Mouse (Mus musculus) left cerebral cortex, adult 8-10 months (tissue): Measurements from ENCODE around the gene Fam20c. TPM values are rescaled to one million over a fixed set of nuclear protein-coding genes. Genes with fewer than 3 reads are reported as not detected.
A peak's percentile ranks its signal among the peaks of the same experiment; 100 is the strongest.

Experiments
- DNase-seq, 2 experiments: peaks; one replicate each; pipeline ENCODE4 v3.0.0; 2022; ENCODE audit warnings: low spot score in 2 of 2
- total RNA-seq, 4 experiments: library from RNA; stranded (reverse); gene quantifications; 2 replicates each; pipeline ENCODE4 v1.2.4; 2022

The Fam20c gene
- total RNA-seq, 4 experiments from 2014 or later = 42.6 to 50.0 (median 47.2) TPM

DNA sequence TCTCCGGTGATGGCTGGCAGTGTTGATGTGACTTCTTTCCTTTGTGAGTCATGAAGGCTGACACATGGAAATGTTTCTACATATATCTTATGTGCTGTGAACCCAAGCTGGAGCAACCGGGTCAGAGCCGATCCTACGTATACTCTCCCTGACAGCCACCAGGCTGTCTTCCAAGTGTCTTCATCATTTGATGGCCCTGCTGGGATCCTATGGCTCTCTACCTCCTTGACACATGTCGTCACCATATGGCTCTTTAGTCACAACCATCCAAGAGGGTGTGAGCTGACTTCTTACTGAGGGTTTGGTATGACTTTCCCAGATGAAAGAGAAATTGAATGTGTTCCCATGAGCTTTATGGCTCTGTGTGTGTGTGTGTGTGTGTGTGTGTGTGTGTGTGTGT lies 50.0 kb downstream of the Fam20c start:
- DNase-seq = no peak

DNA sequence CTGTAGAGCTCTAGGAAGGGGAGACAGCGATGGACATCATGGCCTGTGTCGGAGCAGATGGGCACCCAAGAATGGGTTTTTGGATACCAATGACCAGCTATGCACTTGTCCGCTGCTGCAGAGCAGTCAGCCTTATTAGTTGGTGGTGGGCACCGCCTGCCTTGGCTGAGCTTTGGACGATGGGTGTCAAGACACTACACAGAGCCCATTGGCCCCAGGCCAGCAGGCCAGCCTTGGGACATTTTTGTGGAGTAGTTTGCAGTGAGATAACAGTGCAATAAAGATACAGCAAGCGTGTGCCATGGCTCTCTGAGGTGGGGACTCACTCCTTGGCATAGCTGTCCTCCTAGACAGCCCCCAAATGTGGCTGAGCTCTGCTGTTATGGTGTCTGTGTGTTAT lies 55.5 kb downstream of the Fam20c start:
- DNase-seq = no peak

DNA sequence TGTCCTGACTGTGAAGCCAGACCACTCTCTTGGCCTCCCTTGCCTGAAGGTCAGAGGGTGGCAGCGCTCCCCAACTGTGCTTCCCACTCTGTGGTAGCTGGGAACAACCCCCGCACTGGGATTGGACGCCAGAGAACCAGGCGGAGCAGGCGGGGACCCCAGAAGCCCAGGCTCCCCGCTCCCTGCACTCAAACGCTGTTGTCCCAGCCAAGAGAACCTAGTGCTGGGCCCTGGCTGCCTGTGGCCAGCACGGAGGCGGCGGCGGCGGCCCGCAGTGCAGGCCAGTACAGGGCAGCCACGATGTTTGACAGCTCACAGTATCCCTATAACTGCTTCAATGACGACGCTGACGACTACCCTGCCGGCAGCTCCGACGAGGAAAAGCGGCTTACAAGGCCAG lies 65.5 kb downstream of the Fam20c start, which contains the start of gene Gm5294:
Gene Gm5294 (plus strand): TSS at position 301 of the 400 bp plus-strand sequence.
- DNase-seq = no peak

- no peak for DNase-seq
Measured at GRCm38 (mm10) chr5:138820717-138821332, 66.5 kb downstream of the Fam20c start.

DNA sequence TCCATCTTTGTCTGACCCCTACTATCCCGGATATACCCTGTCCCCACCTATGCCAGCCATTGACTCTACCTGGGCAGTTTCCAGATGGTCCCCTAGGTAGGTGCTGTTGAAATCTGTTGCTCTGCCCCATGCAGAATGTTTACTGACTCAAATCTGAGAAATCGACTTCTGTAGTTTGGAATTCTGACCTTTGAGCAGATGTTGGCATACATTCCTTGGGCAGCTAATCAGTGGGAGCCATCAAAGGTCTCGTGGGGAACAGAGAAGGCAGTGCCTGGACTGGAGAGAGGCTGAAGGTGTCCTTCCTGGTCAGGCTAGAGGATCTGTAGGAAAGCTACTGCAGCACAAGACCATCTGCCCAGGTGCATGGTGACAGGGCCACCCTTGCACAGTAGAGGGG lies 70.8 kb downstream of the Fam20c start:
- DNase-seq = no peak

- no peak for DNase-seq
Measured at GRCm38 (mm10) chr5:138833406-138833805, 79.1 kb downstream of the Fam20c start.

DNA sequence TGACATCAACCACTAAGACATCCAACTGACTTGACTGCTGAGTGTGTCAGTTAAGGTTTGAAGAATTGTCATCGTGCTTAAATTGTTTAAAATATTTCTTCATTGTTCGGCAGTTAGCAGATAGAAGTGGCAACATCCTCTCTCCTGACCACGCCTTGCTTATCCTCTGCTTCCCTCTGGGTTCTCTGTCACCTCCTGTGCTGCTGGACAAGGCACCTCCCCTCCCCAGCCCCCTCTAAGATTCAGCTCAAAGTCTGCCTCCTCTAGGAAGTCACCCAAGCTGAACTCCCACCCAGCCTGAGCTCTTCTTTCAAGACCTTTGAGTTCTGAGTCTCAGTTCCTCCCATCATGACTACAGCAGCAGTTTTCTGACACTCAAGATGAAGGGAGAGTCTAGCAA lies 80.6 kb downstream of the Fam20c start:
- no peak for DNase-seq

DNA sequence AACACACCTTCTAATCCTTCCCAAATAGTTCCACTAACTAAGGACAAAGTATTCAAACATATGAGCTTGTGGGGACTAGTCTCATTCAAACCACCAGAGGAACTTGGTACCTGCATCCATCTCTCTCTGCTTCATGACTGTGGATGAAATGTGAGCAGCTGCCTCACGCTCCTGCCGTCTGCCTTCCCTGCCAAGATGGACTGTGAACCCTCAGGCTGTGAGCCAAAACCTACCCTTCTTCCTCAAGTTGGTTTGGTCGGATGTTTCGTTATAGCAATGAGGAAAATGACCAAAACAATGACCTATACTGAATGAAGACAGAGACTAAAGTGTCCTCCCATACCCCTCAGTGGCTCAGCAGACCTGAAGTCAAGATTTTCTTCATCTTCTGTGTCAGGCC lies 86.7 kb downstream of the Fam20c start:
- no peak for DNase-seq

DNA sequence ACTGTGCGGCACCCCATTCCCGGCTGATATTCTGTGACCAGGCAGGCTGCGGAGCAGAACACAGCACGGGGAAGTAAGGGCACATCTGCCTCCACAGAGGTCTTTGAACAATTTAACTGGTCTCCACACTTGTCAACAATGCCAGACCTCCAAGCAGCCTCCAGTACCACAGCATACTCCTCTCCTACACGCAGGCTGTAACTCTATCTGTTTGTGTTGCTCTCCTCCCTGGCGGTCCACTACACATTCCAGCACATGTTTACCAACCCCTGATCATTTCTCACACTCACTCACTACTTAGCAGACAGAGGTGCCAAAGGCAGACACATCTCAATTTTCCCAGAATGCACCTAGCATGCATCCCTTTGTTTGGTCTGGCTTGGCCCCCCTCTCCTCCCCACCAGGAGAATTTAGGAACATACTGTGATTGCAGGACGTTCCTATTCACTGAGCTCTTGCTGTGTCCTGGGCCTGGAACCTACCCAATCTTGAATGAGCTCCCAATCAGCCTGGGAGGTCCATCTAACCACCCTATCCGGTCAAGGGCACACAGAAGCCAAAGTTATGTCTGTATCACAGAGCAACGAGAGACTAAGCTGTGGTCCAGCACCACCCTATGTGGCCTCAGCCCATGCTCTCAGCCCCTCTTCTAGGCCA lies 89.0 kb downstream of the Fam20c start:
- DNase-seq = no peak

DNA sequence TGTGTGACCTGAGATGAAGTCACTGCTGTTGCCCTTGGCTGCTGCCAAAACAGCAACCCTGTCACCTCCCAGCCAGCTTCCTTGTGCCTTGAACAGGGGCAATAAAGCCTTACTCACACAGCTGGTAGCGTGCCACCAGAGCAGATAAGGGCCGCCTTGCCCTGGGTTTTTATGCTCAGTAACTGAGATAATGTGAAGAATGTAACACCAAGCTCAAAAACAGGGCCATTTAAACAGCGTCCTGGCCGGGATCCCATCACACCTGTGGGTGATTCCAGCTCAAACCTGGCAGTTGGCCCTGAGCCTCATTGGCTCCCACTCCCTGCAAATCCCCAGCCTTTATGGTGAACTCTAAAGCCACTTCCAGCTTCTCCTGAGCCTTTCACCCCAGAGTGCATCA lies 92.2 kb downstream of the Fam20c start:
- no peak for DNase-seq

- peak; percentile 76 to 94 for DNase-seq
Measured at GRCm38 (mm10) chr5:138848102-138848501, 93.8 kb downstream of the Fam20c start.

DNA sequence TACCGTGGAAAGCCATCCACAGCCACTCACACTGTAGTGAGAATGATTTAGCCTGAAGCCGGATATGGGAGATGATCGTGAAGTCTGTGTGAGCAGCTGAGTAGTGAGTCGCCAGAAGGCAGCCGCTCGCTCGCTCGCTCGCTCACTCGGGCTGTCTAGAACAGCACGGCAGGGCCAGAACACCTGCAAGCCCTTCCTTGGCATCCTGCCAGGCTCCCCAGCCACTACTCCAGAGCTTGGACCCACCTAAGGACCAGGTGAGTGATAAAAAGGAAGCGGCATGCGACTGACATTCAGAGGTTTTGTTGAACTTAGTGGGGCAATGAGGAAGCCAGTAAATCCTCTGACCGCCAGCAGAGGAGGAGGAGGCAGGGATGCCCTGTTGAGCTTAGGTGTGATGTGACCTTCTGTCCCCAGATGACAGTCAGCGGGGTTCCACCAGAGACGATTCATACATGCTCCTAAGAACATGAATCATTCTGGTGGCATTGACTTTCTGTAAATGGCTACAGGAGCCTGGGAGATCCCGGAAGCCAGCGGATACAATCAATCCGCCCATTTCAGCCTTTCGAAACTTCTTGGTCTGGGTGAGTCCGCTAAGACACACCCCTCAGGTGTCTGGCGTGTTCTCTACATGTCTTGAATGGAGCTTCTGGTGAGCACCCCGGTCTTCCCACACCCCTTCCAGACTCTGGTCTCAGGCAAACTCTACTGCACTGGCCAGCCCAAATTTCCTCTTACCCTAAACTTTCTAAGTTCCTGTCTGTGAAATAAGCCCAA lies 95.6 kb downstream of the Fam20c start:
- no peak for DNase-seq

DNA sequence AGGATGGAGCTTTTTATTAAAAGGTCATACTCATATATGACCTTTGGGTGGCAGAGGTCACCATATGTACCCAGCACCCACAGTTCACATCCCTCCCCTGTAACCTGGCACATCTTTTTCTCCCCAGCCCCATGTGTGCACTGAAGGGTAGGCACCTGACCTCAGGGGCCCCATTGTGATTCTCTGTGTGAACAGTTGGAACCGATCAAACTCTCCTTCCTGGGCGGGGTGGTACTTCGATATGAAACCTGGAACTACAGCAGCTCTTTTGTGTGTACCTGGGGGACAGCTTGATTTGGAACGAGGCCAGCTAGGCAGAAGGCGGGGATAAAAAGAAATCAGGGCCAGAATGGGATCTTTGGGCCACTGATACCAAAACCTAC lies 96.1 kb downstream of the Fam20c start:
- DNase-seq = no peak

GRCm38 (mm10) chr5:138851296-138851780 lies 97.0 kb downstream of the Fam20c start:
- no peak for DNase-seq

- no peak for DNase-seq
Measured at GRCm38 (mm10) chr5:138852151-138852550, 97.8 kb downstream of the Fam20c start.

DNA sequence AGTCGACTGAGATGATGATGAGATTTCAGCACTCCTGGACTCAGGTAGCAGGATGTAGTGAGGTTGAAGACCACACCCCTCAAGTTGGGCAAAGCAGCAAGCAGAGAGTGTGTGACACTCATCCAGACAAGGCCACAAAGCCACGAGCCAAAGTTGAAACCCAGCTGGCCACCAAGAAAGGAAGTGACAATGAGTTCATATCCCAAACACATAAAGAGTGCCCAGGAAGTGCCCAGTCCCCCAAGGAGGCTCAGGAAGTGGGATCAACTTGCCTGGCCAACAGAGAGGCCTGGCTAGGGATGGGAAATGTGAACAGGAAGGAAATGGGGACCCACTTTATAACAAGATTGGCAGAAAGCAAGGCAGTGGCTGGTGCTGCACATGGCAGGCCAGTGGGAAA lies 99.0 kb downstream of the Fam20c start:
- DNase-seq = no peak

GRCm38 (mm10) chr5:138857010-138857617 lies 102.8 kb downstream of the Fam20c start:
- peak; percentile 75 to 76 for DNase-seq

DNA sequence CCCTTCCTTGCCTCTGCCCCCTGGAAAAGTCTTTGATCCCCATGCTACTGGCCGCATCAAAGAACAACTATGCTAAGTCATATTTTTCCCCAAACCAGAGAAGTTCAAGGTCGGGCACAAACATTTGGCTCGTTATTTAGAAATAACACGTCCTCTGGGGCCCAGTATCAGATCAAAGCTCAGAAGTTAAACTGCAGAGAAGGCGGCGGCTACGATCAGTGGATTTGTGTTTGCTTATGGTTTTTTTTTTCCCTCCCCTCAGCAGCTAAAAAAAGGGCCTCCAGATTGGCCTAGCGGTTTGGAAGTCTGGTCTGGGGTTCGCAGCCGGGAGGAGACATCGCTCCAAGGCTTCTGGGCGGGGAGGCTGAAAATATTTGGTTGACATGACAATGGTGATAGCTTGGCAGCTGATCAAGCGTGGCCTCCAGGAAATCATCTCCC lies 103.5 kb downstream of the Fam20c start:
- DNase-seq = no peak
